Mouse (Mus musculus) layer of hippocampus, adult 9-10 months (tissue): ENCODE results near the gene Tox2.

Experiments
- DNase-seq: peaks from one replicate; pipeline ENCODE4 v3.0.0; 2022; ENCODE audit warnings: low spot score

The Tox2 gene

DNA sequence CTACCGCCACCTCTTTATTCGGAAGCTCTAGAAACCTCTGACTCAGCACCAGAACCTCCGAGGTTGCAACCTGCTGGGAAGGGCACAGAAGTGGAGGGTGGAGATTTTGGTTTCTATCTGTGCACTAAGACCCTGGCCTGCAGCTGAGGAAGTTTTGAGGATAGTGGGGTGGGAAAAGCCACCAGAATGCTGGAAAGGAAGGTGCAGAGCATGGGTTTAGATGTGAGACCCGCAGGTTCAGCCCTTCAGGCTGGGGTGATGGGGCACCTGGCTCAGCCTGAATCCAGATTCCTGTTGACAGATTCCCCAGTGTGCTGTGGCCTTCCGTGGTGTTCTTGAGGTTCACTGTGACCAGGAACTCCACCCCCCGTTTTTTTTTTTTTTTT is 2.3 kb downstream of the Tox2 start:
- DNase-seq: no peak

- DNase-seq: no peak
These were observed 3.0 kb downstream of the Tox2 start for GRCm38 (mm10) chr2:163205737-163206490.

DNA sequence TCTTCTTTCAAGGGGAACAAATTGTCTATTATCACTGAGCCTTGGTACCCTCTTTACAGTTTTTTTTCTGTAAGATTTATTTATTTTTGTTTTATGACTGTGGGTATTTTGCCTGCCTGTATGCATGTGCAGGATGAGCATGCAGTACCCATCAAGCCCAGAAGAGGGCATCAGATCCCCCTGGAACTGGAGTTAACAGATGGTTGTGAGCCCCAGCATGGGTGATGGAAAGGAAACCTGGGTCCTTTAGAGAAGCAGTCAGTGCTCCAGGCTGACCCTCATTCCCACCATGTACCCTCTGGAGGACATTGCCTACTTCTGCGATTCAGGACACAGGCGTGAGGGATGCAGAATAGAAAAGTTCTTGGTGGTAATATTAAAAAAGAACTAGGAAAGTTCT is 4.4 kb downstream of the Tox2 start:
- DNase-seq: no peak

- DNase-seq: no peak
These were observed 6.2 kb downstream of the Tox2 start for GRCm38 (mm10) chr2:163209139-163209538.

DNA sequence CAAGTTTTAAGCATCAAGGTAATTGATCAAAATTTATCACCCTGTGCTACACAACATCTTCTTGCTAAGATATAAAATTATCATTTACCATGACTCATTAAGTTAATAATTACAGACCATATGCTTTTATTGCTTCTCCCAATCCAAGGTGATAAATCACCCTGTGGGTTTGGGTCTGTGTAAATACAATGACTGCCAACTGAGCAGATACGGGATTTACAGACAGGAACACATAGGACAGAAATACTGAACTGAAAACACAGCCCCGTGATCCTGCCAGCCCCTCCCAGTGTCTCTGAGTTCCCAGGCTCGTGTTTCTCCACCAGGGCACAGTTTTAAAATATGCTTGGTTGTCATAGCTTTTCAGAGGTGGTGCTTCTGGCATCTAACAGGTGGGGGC is 10.2 kb downstream of the Tox2 start:
- no peak for DNase-seq

GRCm38 (mm10) chr2:163218095-163218494 is 15.2 kb downstream of the Tox2 start:
- DNase-seq: no peak

GRCm38 (mm10) chr2:163218571-163218970 is 15.6 kb downstream of the Tox2 start:
- DNase-seq: no peak

GRCm38 (mm10) chr2:163219447-163219846 is 16.5 kb downstream of the Tox2 start:
- no peak for DNase-seq

DNA sequence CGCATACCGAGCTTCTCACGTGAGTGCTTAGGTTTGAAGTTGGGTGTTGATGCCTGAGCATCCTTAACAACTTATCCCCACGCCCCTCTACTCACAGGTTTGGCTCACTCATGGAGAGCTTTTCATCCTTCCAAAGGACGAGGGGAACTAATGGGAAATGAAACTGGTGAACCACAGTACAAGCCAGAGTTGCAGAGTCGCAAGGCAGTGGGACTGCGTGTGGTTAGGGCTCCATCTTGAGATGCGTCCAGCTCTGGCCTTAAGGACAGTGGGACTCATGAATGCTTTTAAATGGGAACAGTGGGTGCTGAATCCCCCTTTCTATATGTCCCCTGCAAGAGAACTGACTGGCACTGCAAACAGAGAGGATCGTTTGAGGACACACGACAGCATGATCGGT is 17.8 kb downstream of the Tox2 start:
- no peak for DNase-seq

GRCm38 (mm10) chr2:163225302-163225701 is 22.4 kb downstream of the Tox2 start:
- DNase-seq: no peak

GRCm38 (mm10) chr2:163229050-163229449 is 26.1 kb downstream of the Tox2 start:
- DNase-seq: no peak

GRCm38 (mm10) chr2:163231781-163232534 is 29.0 kb downstream of the Tox2 start:
- no peak for DNase-seq

DNA sequence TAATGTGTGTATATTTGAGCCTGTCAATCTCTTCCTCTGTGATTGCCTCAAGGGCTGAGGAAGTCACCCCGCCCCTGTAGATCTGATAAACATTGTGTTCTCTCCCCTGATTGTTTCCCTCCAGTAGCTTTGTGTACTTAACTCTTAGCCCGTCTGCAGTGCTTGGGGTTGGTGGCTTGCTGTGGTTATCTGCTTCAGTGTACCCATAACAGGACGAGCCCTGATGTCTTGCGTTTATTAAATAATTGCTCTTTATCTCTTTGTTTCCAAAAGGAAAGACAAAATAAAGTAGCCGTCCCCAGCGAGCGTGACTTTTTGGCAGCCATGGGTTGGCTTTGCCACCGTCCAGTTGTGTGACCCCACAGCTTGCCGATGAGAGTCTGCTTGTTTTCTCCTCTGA is 30.7 kb downstream of the Tox2 start:
- DNase-seq: no peak

- DNase-seq: no peak
These were observed 33.1 kb downstream of the Tox2 start for GRCm38 (mm10) chr2:163236057-163236456.

- DNase-seq: no peak
These were observed 35.1 kb downstream of the Tox2 start for GRCm38 (mm10) chr2:163237999-163238529.

DNA sequence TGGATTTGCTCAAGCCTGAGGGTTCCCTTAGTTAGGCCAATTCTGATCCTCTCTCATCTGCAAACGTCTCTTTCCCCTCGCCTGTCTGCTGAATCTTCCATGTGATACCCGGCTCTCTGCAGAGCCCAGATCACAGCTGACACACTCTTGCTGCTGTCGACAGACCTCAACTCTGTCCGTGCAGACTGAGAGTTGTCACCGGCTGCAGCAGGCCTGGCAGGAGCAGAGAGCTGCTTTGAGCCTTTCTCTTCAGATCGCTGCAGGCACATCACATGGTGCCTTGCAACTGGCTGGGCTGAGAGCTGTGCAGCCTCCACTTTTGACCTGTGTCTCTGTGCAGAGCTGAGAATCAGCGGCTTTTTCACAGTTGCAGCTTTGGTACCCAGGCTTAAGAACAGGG is 37.0 kb downstream of the Tox2 start:
- DNase-seq: no peak

DNA sequence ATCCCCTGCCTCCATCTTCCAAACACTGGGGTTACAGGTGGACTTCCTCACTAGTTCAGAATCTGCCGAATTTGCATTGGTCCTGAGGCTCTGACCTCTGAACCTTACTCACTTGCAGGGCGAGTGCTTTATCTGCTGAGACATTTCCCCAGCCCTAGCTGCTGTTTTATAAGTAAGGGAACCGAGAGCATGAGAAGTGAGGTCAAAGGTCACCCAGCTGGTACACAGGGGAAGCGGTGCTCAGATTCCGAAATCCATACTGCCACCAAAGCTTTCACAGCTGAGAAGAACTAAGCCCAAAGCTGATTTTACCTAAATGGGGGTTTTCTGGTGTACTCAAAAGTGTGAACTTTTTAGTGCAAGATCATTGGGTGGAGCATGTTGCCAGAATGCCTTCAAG is 38.9 kb downstream of the Tox2 start:
- DNase-seq: no peak

GRCm38 (mm10) chr2:163243917-163244852 is 41.3 kb downstream of the Tox2 start:
- no peak for DNase-seq

DNA sequence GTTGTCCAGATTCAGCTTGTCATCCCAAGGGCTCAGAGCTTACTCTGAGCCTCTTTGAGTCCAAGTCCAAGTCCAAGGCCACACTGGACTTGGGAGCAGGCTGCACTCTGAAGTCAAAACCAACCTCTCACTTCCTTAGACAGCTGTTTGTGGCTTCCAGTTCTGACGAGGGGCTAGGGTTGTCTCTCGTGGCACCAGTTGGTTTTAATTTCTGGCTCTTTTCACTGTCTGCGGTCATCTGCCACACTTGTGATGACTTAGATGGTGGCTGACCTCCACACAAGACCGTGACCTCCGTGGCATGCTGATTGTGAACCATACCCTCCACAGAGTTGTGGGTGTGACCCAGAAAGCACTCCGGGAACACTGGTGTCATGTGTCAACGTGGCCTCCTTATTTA is 46.0 kb downstream of the Tox2 start:
- DNase-seq: no peak

DNA sequence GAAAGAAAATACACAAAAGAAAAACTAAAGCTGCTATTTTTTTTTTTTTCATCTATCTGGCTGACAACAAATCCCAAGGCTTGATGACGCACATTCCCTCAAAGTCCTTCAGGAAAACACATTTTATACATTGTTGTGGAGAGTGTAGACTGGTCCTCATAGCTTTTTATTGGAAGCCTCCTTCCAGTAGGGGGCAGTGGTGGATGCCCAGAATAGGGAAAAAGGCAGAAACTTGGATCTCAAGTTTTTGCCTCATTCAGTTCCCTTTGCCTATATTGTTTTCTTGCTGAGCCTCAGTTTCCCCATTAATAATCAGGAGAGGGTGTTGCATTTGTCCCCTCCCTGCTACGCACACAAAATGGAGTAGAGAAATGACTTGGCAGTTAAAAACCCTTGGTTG is 49.7 kb downstream of the Tox2 start:
- no peak for DNase-seq

DNA sequence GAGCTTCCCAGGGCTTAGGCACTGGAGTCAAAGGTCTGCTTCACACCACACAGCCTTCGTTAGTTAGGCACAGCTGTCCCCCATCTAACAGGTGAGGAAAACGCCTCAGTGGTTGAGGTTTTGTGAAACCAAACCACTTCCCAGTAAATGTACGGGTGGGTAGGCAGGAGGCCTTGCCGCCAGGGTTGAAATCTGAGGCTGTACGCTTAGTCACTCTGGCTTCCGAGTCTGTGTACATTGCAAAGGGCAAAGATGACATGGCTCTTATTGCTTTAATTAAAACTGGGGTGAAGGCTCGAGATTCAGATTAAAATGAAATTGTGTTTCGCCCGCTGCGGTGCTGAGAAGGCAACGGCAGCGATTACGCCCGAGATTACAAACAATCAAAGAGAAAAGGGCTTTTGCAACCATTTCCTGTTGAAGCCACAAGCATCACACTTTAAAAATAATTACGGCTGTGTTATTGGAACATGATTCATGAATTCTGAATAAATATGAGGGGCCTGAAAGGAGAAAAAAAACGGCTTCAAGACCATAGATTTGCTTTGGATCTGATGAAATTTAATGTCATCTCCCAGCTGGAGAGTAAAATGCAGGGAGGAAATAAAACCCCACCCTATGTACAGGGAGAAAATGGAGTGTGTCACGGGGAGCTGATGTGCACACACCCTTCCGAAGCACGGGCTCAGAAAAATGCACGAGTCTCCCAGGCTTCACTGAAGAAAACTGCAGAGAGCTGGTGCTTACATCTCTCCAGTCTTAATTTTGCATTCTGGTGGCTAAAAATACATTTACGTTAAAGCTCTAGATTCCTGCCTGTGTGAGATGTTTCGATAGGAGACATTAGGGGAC is 50.5 kb downstream of the Tox2 start:
- no peak for DNase-seq
